Mouse (Mus musculus): ENCODE data around the gene Spata45. TPM values are rescaled to one million over a fixed set of nuclear protein-coding genes. Genes with fewer than 3 reads are reported as not detected.

The Spata45 gene
- total and polyA plus RNA-seq, 3 experiments = 0.76 TPM; not detected in 2

Other genes starting within 250 kb of the Spata45 start
- 12.5 and 14.0 TPM in 2 replicates for gene Rps6kc1, start 124.9 kb upstream of the Spata45 start, total RNA-seq (2012; rRNA removed)
- 7.2 and 7.8 TPM in 2 replicates for gene Rps6kc1, start 124.9 kb upstream of the Spata45 start, total RNA-seq (2014; rRNA removed)
- 16.0 and 18.0 TPM in 2 replicates for gene Rps6kc1, start 124.9 kb upstream of the Spata45 start, polyA plus RNA-seq (2012; ENCODE audit: insufficient read length, low read depth)
- gene Angel2, start 111.5 kb upstream of the Spata45 start, total RNA-seq (2012; rRNA removed) = 24.4 and 25.3 TPM in 2 replicates
- 49.9 and 53.6 TPM in 2 replicates for gene Angel2, start 111.5 kb upstream of the Spata45 start, total RNA-seq (2014; rRNA removed)
- 34.2 and 34.8 TPM in 2 replicates for gene Angel2, start 111.5 kb upstream of the Spata45 start, polyA plus RNA-seq (2012; ENCODE audit: insufficient read length, low read depth)
- 0.04 and 0.08 TPM in 2 replicates for gene Vash2, start 57.3 kb upstream of the Spata45 start, total RNA-seq (2012; rRNA removed)
- 0.05 and 0.17 TPM in 2 replicates for gene Vash2, start 57.3 kb upstream of the Spata45 start, total RNA-seq (2014; rRNA removed)
- 0.16 and 0.25 TPM in 2 replicates for gene Vash2, start 57.3 kb upstream of the Spata45 start, polyA plus RNA-seq (2012; ENCODE audit: insufficient read length, low read depth)
- gene Flvcr1, start 10.5 kb upstream of the Spata45 start, total RNA-seq (2012; rRNA removed) = 40.0 and 47.9 TPM in 2 replicates
- gene Flvcr1, start 10.5 kb upstream of the Spata45 start, total RNA-seq (2014; rRNA removed) = 86.8 and 93.8 TPM in 2 replicates
- 35.9 and 37.5 TPM in 2 replicates for gene Flvcr1, start 10.5 kb upstream of the Spata45 start, polyA plus RNA-seq (2012; ENCODE audit: insufficient read length, low read depth)
- 12.9 TPM in 2 replicates for gene Tatdn3, start 26.3 kb downstream of the Spata45 start, total RNA-seq (2012; rRNA removed)
- gene Tatdn3, start 26.3 kb downstream of the Spata45 start, total RNA-seq (2014; rRNA removed) = 17.2 and 17.3 TPM in 2 replicates
- gene Tatdn3, start 26.3 kb downstream of the Spata45 start, polyA plus RNA-seq (2012; ENCODE audit: insufficient read length, low read depth) = 11.3 and 12.7 TPM in 2 replicates
- 17.4 and 17.9 TPM in 2 replicates for gene Nsl1, start 26.4 kb downstream of the Spata45 start, total RNA-seq (2012; rRNA removed)
- 24.9 and 27.1 TPM in 2 replicates for gene Nsl1, start 26.4 kb downstream of the Spata45 start, total RNA-seq (2014; rRNA removed)
- 16.0 and 20.0 TPM in 2 replicates for gene Nsl1, start 26.4 kb downstream of the Spata45 start, polyA plus RNA-seq (2012; ENCODE audit: insufficient read length, low read depth)
- 38.7 and 50.4 TPM in 2 replicates for gene Batf3, start 61.2 kb downstream of the Spata45 start, total RNA-seq (2012; rRNA removed)
- 33.0 and 44.7 TPM in 2 replicates for gene Batf3, start 61.2 kb downstream of the Spata45 start, total RNA-seq (2014; rRNA removed)
- 42.5 and 48.1 TPM in 2 replicates for gene Batf3, start 61.2 kb downstream of the Spata45 start, polyA plus RNA-seq (2012; ENCODE audit: insufficient read length, low read depth)
- gene Fam71a, start 128.2 kb downstream of the Spata45 start, total RNA-seq (2012; rRNA removed) = not detected in 2 replicates
- gene Fam71a, start 128.2 kb downstream of the Spata45 start, total RNA-seq (2014; rRNA removed) = not detected in 2 replicates
- gene Fam71a, start 128.2 kb downstream of the Spata45 start, polyA plus RNA-seq (2012; ENCODE audit: insufficient read length, low read depth) = not detected in 2 replicates
- 13.7 and 32.9 TPM in 2 replicates for gene Atf3, start 181.4 kb downstream of the Spata45 start, total RNA-seq (2012; rRNA removed)
- 39.7 and 41.5 TPM in 2 replicates for gene Atf3, start 181.4 kb downstream of the Spata45 start, total RNA-seq (2014; rRNA removed)
- 25.1 and 28.9 TPM in 2 replicates for gene Atf3, start 181.4 kb downstream of the Spata45 start, polyA plus RNA-seq (2012; ENCODE audit: insufficient read length, low read depth)